Mouse (Mus musculus) MEL (cell line): ENCODE measurements around the gene Ift88. TPM values are rescaled to one million over a fixed set of nuclear protein-coding genes. Genes with fewer than 3 reads are reported as not detected.

Experiments used
- DNase-seq: peaks from one replicate; pipeline ENCODE4 v3.0.0; 2011; ENCODE audit warnings: low read depth, low spot score
- H3K27ac ChIP-seq: 2 replicates; pipeline ENCODE4 v1.5.1; 2012; ENCODE audit warnings: low read depth, mild to moderate bottlenecking, control low read depth, low read length, moderate library complexity; ENCODE audit not compliant: control insufficient read depth
- H3K27me3 ChIP-seq, 2 experiments: fragments of 150-350 bp in 1 of 2; sonication (generic) in 1 of 2; 2 replicates each; pipeline ENCODE4 v1.6.1; 2012; ENCODE audit warnings: low read length in 2 of 2, mild to moderate bottlenecking in 2 of 2, improper control_type of control experiment in 1 of 2, moderate library complexity in 1 of 2; ENCODE audit not compliant: insufficient read depth in 2 of 2, control insufficient read depth in 1 of 2
- H3K36me3 ChIP-seq, 2 experiments: 2 replicates each; pipeline ENCODE4 v1.6.1; 2012 to 2014; ENCODE audit warnings: low read length in 2 of 2, improper control_type of control experiment in 1 of 2, inconsistent platforms in 1 of 2, mild to moderate bottlenecking in 1 of 2; ENCODE audit not compliant: insufficient read depth in 2 of 2, control insufficient read depth in 1 of 2
- H3K4me1 ChIP-seq, 2 experiments: fragments of 150-350 bp in 1 of 2; sonication (generic) in 1 of 2; 2 replicates each; pipeline ENCODE4 v1.6.1; 2012; ENCODE audit warnings: low read length in 2 of 2, improper control_type of control experiment in 1 of 2, mild to moderate bottlenecking in 1 of 2; ENCODE audit not compliant: insufficient read depth in 2 of 2, control insufficient read depth in 1 of 2
- H3K4me3 ChIP-seq, 2 experiments: fragments of 150-350 bp in 1 of 2; sonication (generic) in 1 of 2; 2 replicates each; pipeline ENCODE4 v1.5.1; 2012; ENCODE audit warnings: low read depth in 2 of 2, low read length in 2 of 2, mild to moderate bottlenecking in 2 of 2, moderate library complexity in 2 of 2, control low read depth in 1 of 2, improper control_type of control experiment in 1 of 2; ENCODE audit not compliant: control insufficient read depth in 1 of 2, insufficient read depth in 1 of 2
- H3K79me2 ChIP-seq: 2 replicates; pipeline ENCODE4 v1.6.1; 2012; ENCODE audit warnings: mild to moderate bottlenecking, low read length, moderate library complexity; ENCODE audit not compliant: control insufficient read depth, poor library complexity, insufficient read depth
- H3K9ac ChIP-seq: 2 replicates; pipeline ENCODE4 v1.6.1; 2012; ENCODE audit warnings: low read depth, mild to moderate bottlenecking, control low read depth, low read length, moderate library complexity; ENCODE audit not compliant: control insufficient read depth, poor library complexity, severe bottlenecking
- H3K9me3 ChIP-seq: fragments of 150-350 bp; sonication (generic); replicated peaks from 2 replicates; pipeline ENCODE4 v1.6.1; 2012; ENCODE audit warnings: mild to moderate bottlenecking, low read length, improper control_type of control experiment, moderate library complexity; ENCODE audit not compliant: insufficient read depth
- CHD1 ChIP-seq: IDR thresholded peaks from 2 replicates; pipeline ENCODE4 v1.6.1; 2012; ENCODE audit warnings: low read depth, mild to moderate bottlenecking, inconsistent platforms, low read length, improper control_type of control experiment
- CTCF ChIP-seq, 3 experiments: IDR thresholded peaks in 2 of 3; conservative IDR thresholded peaks in 1 of 3; 2 replicates each; pipeline ENCODE4 v1.5.1; 2011 to 2012; ENCODE audit warnings: low read length in 3 of 3, low read depth in 2 of 3, mild to moderate bottlenecking in 2 of 3, improper control_type of control experiment in 1 of 3, inconsistent platforms in 1 of 3, mixed read lengths in 1 of 3, moderate library complexity in 1 of 3; ENCODE audit not compliant: control insufficient read depth in 1 of 3, insufficient read depth in 1 of 3, poor library complexity in 1 of 3, severe bottlenecking in 1 of 3
- ELF1 ChIP-seq: IDR thresholded peaks from 2 replicates; pipeline ENCODE4 v1.6.1; 2014; ENCODE audit warnings: low read depth, mild to moderate bottlenecking, inconsistent platforms, low read length, improper control_type of control experiment, moderate library complexity
- MAZ ChIP-seq: IDR thresholded peaks from 2 replicates; pipeline ENCODE4 v1.6.1; 2012; ENCODE audit warnings: low read depth, mild to moderate bottlenecking, inconsistent platforms, low read length, improper control_type of control experiment
- MXI1 ChIP-seq: IDR thresholded peaks from 2 replicates; pipeline ENCODE4 v1.6.1; 2011; ENCODE audit warnings: mild to moderate bottlenecking, low read depth, low read length, improper control_type of control experiment
- RCOR1 ChIP-seq: IDR thresholded peaks from 2 replicates; pipeline ENCODE4 v1.6.1; 2012; ENCODE audit warnings: low read depth, mild to moderate bottlenecking, inconsistent platforms, low read length, improper control_type of control experiment
- SIN3A ChIP-seq: IDR thresholded peaks from 2 replicates; pipeline ENCODE4 v1.6.1; 2012; ENCODE audit warnings: low read length, improper control_type of control experiment, inconsistent platforms
- USF1 ChIP-seq: IDR thresholded peaks from 2 replicates; pipeline ENCODE4 v1.6.1; 2014; ENCODE audit warnings: low read depth, mild to moderate bottlenecking, inconsistent platforms, low read length, improper control_type of control experiment, moderate library complexity
- ZKSCAN1 ChIP-seq: IDR thresholded peaks from 2 replicates; pipeline ENCODE4 v1.6.1; 2012; ENCODE audit warnings: low read depth, mild to moderate bottlenecking, inconsistent platforms, low read length, improper control_type of control experiment, moderate library complexity
- ZMIZ1 ChIP-seq: IDR thresholded peaks from 2 replicates; pipeline ENCODE4 v1.6.1; 2012; ENCODE audit warnings: low read depth, mild to moderate bottlenecking, inconsistent platforms, low read length, improper control_type of control experiment, moderate library complexity
- polyA plus RNA-seq, 2 experiments: library from polyadenylated mRNA; stranded (reverse) in 1 of 2; unstranded in 1 of 2; fragments of >175 nt in 1 of 2; fragments of >200 nt in 1 of 2; gene quantifications; 2 replicates each; pipeline versions ENCODE4 v1.2.1 to v1.2.4; 2012; ENCODE audit warnings: low replicate concordance in 2 of 2, low read depth in 1 of 2; ENCODE audit not compliant: insufficient read length in 2 of 2, insufficient read depth in 1 of 2, missing spikeins in 1 of 2
- total RNA-seq: library from RNA; depleted of rRNA; stranded (reverse); fragments of 300-350 nt; gene quantifications from 2 replicates; pipeline ENCODE4 v1.2.3, GENCODE M21; 2012

The Ift88 gene
- total and polyA plus RNA-seq, 3 experiments = 2.4 to 5.1 TPM; not detected in 1

- peak overlapping the region; percentile 47 to 72 for H3K4me3 ChIP-seq
- DNase-seq = peak; percentile 75
- H3K4me1 ChIP-seq = peaks cover 2 to 23% of the 10 kb centered on the region in 2 experiments; a peak in 3 of 4 replicates
- no peaks in the 10 kb centered on the region for H3K79me2 ChIP-seq
- TF ChIP-seq MAZ (no peak), ZKSCAN1 (no peak), MXI1 (peak; percentile 12; the same call in 1 of the 2 replicates)
- no peak overlapping the region for H3K27ac ChIP-seq
- peaks cover 4 to 5% of the 10 kb centered on the region in 2 experiments; a peak in 1 of 4 replicates for H3K27me3 ChIP-seq
- no peaks in the 10 kb centered on the region for H3K9me3 ChIP-seq
- peak overlapping the region; percentile 59 for H3K9ac ChIP-seq
- H3K36me3 ChIP-seq = peaks cover 0 to 7% of the 10 kb centered on the region in 2 experiments; a peak in 2 of 4 replicates
Measured at GRCm38 (mm10) chr14:57525388-57526049, 101.7 kb downstream of the Ift88 start.

- Histone ChIP-seq H3K4me3 (peak overlapping the region; percentile 47), H3K79me2 (no peaks in the 10 kb centered on the region), H3K4me1 (peaks cover 2 to 23% of the 10 kb centered on the region in 2 experiments; a peak in 3 of 4 replicates), H3K36me3 (peaks cover 0 to 7% of the 10 kb centered on the region in 2 experiments; a peak in 2 of 4 replicates), H3K9me3 (no peaks in the 10 kb centered on the region), H3K9ac (no peak overlapping the region), H3K27ac (no peak overlapping the region), H3K27me3 (peaks cover 4 to 5% of the 10 kb centered on the region in 2 experiments; a peak in 1 of 4 replicates)
- no peak for DNase-seq
- TF ChIP-seq ZMIZ1 = no peak
- TF ChIP-seq USF1 = peak; percentile 71; the same call in 1 of the 2 replicates
- no peak for TF ChIP-seq SIN3A
Measured at GRCm38 (mm10) chr14:57526050-57526623, 102.3 kb downstream of the Ift88 start.

GRCm38 (mm10) chr14:57527122-57527521, 103.3 kb downstream of the Ift88 start:
- DNase-seq = no peak
- Histone ChIP-seq H3K9me3 (no peaks in the 10 kb centered on the region), H3K27ac (no peak overlapping the region), H3K79me2 (no peaks in the 10 kb centered on the region), H3K36me3 (peaks cover 0 to 7% of the 10 kb centered on the region in 2 experiments; a peak in 2 of 4 replicates), H3K4me3 (no peak overlapping the region), H3K27me3 (peaks cover 4 to 5% of the 10 kb centered on the region in 2 experiments; a peak in 1 of 4 replicates), H3K4me1 (peaks cover 2 to 23% of the 10 kb centered on the region in 2 experiments; a peak in 3 of 4 replicates), H3K9ac (no peak overlapping the region)
- TF ChIP-seq RCOR1 (no peak), ELF1 (no peak), CHD1 (no peak), CTCF (IDR thresholded peaks at IDR 0.05 in 2 of 3, conservative IDR thresholded peaks at IDR 0.05 in 1 of 3; ENCODE audit: control insufficient read depth in 1 of 3, insufficient read depth in 1 of 3, low read depth in 2 of 3, low read length in 3 of 3, poor library complexity in 1 of 3, severe bottlenecking in 1 of 3) (no peak)
